Mouse (Mus musculus): ENCODE measurements around the gene Magi1. TPM values are rescaled to one million over a fixed set of nuclear protein-coding genes. Genes with fewer than 3 reads are reported as not detected.

Magi1 gene
- polyA plus RNA-seq, 1 experiment, result 1.3 TPM

DNA sequence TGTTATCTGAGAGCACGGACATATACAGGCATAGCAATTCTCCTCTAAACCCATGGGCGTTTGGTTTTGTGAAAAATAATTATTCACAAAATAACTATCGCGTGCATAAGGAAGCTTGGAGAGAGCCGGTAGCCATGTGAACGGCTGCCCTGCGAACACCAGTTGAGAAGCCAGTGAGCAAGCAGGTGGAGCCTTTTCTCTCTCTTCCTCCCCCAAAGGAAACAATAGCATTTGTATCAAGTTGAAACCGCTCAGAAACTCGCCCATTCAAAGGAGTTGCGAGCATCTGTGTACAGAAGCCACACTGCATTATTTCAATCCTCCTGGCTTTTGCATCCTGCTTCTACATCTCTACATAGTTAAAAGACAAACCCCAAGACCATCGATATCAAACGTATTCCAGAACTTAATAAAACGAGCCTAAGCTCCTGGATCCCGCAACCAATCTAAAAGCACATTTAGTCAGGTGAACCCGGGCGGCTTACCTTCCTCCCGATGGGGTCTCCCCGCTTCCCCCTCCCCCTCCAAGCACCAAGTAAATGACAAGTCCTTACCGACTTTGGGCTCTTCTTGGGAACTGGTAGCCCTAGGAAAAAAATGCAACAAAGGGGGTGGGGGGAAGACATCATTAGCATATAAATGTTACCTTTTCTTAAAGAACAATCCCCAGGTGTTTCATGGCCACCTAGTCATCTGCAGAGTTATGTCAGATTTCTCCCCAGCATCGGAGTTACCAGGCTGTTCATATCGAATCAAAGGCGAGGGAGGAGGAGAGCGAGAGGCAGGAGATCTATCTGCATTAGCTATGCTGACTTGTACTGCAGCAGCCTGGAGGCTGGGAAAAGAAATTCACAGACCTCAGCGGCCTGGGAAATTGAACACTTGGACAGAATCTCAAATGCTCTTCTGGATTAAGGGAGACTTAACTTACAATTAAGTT is 566.8 kb downstream of the Magi1 start:
- Histone ChIP-seq H3K4me3 (replicated peaks; ENCODE audit: control insufficient read depth, low read depth, low read length) (no peak overlapping the region), H3K4me1 (ENCODE audit: control insufficient read depth, insufficient read depth, low read length) (no peaks in the 10 kb centered on the region), H3K27ac (ENCODE audit: control insufficient read depth, insufficient read depth, low read depth, low read length, poor library complexity) (no peak overlapping the region)
- 5% methylated on average over 24 of the region's 24 CpGs for WGBS
- TF ChIP-seq CTCF (IDR thresholded peaks at IDR 0.05; ENCODE audit: control insufficient read depth, insufficient read depth, low read length) (no peak), POLR2A (IDR thresholded peaks at IDR 0.05; ENCODE audit: borderline replicate concordance, control insufficient read depth, low read depth, low read length) (no peak)

DNA sequence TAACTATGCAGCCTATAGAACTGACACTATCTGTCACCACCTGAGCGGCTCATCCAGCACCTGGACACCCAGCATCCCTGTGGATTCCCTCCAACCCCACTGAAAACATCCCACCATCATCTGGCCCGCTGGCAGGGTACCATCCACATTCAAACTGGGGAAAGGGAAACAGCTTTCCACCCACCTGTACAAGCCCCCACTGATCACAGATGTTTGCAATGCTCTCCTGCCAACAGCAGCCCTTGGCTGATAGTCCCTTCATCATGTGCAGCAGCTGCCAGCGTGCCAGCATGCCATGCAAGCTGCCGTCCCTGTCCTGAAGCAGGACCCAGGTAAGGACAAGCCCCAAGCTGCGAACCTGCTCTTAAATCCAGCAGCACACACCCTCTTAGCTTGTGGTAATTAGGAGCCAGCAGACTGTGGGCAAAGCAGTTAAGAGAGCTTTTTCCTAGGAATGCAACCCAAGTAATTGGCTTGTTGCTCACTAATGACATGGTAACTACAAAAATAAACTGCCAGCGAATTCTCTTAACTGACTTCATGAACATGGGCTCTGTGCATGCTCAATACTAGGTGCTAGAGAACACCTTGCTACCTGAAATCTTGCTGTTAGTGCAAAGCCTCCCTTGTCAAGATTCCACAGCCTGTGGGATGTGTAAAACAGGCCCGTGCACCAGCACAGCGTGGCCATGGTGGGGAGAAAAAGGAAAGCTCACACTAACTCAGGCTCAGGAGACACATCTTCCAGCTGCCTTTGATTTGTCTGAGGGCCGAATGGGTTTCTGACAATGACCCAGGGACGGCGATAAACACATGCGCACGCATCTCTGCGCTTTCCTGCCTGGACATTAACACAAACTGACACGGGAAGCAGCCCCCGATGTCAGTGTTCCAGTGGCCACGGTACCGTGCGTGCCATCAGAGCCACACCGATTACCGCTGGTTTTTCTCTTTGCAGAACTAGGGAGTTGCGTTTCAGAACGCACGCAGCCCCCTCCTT is 568.2 kb downstream of the Magi1 start:
- H3K4me3 ChIP-seq (replicated peaks; ENCODE audit: control insufficient read depth, low read depth, low read length), result no peak overlapping the region
- TF ChIP-seq CTCF (IDR thresholded peaks at IDR 0.05; ENCODE audit: control insufficient read depth, insufficient read depth, low read length), result no peak
- no peak for TF ChIP-seq POLR2A (IDR thresholded peaks at IDR 0.05; ENCODE audit: borderline replicate concordance, control insufficient read depth, low read depth, low read length)
- WGBS, result 33% methylated on average over 24 of the region's 24 CpGs
- no peak overlapping the region for H3K27ac ChIP-seq (ENCODE audit: control insufficient read depth, insufficient read depth, low read depth, low read length, poor library complexity)
- H3K4me1 ChIP-seq (ENCODE audit: control insufficient read depth, insufficient read depth, low read length), result no peaks in the 10 kb centered on the region

DNA sequence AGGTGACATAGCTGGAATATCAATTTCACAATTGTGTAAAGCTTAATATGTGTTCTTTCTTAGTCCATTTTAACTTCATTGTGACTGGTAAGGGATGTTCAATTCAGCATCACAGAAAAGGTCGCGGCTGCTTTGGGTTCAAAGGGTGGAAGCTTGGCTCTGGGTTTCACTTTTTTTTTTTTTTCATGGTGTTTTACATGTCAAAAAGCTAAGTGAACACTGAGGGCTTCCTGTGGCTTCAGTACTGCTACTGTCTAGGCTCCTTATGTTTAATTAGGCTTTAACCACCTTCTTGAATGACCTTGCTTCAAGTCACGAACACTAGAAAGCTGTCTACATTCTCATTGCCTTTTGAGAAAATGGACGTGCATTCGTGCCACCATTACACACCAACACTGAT is 579.4 kb downstream of the Magi1 start:
- no peaks in the 10 kb centered on the region for H3K4me1 ChIP-seq (ENCODE audit: control insufficient read depth, insufficient read depth, low read length)
- no peak overlapping the region for H3K27ac ChIP-seq (ENCODE audit: control insufficient read depth, insufficient read depth, low read depth, low read length, poor library complexity)
- 85% methylated on average over 5 of the region's 5 CpGs for WGBS
- no peak overlapping the region for H3K4me3 ChIP-seq (replicated peaks; ENCODE audit: control insufficient read depth, low read depth, low read length)
- TF ChIP-seq POLR2A (IDR thresholded peaks at IDR 0.05; ENCODE audit: borderline replicate concordance, control insufficient read depth, low read depth, low read length) (no peak), CTCF (IDR thresholded peaks at IDR 0.05; ENCODE audit: control insufficient read depth, insufficient read depth, low read length) (no peak)

DNA sequence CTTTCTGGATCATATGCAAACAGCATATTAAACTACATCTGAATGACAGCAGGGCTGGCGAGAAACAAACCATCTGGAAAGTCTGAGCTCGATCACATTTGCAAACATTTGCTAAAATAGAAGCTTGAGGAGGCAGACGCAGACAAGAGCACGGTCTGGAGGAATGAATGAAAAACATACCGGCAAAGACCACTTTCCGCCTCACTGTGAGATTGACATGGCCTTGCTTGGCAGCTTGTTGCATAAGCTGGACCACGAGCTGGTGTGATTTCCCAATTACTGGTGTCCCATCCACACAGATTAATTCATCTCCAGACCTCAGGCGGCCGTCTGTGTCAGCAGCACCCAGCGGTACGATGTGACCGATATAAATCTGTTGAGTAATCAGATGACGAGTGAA is 584.3 kb downstream of the Magi1 start:
- WGBS, result 65% methylated on average over 13 of the region's 13 CpGs
- H3K4me1 ChIP-seq (ENCODE audit: control insufficient read depth, insufficient read depth, low read length), result no peaks in the 10 kb centered on the region
- no peak for TF ChIP-seq POLR2A (IDR thresholded peaks at IDR 0.05; ENCODE audit: borderline replicate concordance, control insufficient read depth, low read depth, low read length)
- no peak for TF ChIP-seq CTCF (IDR thresholded peaks at IDR 0.05; ENCODE audit: control insufficient read depth, insufficient read depth, low read length)
- no peak overlapping the region for H3K4me3 ChIP-seq (replicated peaks; ENCODE audit: control insufficient read depth, low read depth, low read length)
- H3K27ac ChIP-seq (ENCODE audit: control insufficient read depth, insufficient read depth, low read depth, low read length, poor library complexity), result no peak overlapping the region

DNA sequence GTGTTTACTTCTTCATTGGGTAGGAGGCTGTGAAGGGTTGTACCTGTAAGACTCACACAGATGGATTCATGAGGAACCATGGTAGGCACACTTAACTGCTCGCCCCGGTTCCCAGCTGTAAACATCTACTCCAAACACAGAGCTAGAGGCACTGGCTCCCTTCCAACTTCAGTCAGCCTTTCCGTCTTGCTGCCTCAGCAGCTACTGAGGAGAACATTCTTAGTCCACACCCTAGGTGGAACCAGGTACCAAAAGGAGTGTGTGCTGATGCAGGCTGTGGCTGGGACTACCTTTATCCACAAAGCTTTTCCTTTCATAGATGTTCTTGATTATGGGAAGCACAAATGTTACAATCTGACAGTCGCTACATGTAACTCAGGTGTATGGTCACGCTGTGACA is 585.8 kb downstream of the Magi1 start:
- TF ChIP-seq CTCF (IDR thresholded peaks at IDR 0.05; ENCODE audit: control insufficient read depth, insufficient read depth, low read length) (no peak), POLR2A (IDR thresholded peaks at IDR 0.05; ENCODE audit: borderline replicate concordance, control insufficient read depth, low read depth, low read length) (no peak)
- Histone ChIP-seq H3K4me1 (ENCODE audit: control insufficient read depth, insufficient read depth, low read length) (no peaks in the 10 kb centered on the region), H3K27ac (ENCODE audit: control insufficient read depth, insufficient read depth, low read depth, low read length, poor library complexity) (no peak overlapping the region), H3K4me3 (replicated peaks; ENCODE audit: control insufficient read depth, low read depth, low read length) (no peak overlapping the region)
- 67% methylated on average over 5 of the region's 5 CpGs for WGBS

DNA sequence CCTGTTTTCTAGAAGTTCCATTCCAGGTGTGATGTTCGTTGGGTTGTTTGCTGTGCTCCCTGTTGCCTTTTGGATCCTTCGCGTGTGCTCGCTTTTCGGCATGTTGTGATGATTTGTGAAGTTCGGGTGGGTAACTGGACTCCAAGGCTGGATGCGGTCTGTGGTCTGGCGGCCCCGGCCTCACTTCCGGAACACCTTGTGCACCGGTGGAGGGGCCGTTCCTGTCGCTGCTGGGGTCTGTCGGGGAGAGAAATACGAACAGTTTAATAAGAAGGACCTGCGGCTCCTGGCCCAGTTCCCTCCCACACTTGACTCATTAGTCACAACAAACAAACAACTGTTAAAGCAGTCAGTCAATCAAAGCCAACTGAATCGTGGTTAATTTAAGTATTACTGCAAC is 605.0 kb downstream of the Magi1 start:
- Histone ChIP-seq H3K4me1 (ENCODE audit: control insufficient read depth, insufficient read depth, low read length) (no peaks in the 10 kb centered on the region), H3K4me3 (replicated peaks; ENCODE audit: control insufficient read depth, low read depth, low read length) (no peak overlapping the region), H3K27ac (ENCODE audit: control insufficient read depth, insufficient read depth, low read depth, low read length, poor library complexity) (no peak overlapping the region)
- no peak for TF ChIP-seq POLR2A (IDR thresholded peaks at IDR 0.05; ENCODE audit: borderline replicate concordance, control insufficient read depth, low read depth, low read length)
- no peak for TF ChIP-seq CTCF (IDR thresholded peaks at IDR 0.05; ENCODE audit: control insufficient read depth, insufficient read depth, low read length)
- WGBS, result 71% methylated on average over 17 of the region's 17 CpGs

DNA sequence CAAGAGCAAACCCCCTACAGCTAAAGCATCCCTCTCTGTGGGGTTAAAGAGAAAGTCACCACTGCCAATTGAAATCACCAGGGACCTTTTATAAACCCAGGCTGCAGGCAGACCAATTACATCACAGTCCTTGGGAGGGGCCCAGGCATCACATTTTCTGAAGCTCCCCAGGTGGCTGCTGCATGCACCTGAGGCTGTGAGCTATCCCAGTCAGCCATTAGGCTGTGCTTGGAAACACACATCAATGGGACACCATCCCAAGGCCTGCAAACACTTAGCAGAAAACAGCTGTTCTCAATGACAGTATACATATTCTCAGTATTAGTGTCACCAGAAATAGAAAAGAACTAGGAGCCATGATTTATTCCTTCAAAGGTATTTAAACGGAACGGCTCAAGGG is 617.0 kb downstream of the Magi1 start:
- H3K4me3 ChIP-seq (replicated peaks; ENCODE audit: control insufficient read depth, low read depth, low read length), result no peak overlapping the region
- TF ChIP-seq POLR2A (IDR thresholded peaks at IDR 0.05; ENCODE audit: borderline replicate concordance, control insufficient read depth, low read depth, low read length) (no peak), CTCF (IDR thresholded peaks at IDR 0.05; ENCODE audit: control insufficient read depth, insufficient read depth, low read length) (no peak)
- H3K4me1 ChIP-seq (ENCODE audit: control insufficient read depth, insufficient read depth, low read length), result no peaks in the 10 kb centered on the region
- 75% methylated on average over 2 of the region's 2 CpGs for WGBS
- no peak overlapping the region for H3K27ac ChIP-seq (ENCODE audit: control insufficient read depth, insufficient read depth, low read depth, low read length, poor library complexity)

Data from bone marrow, adult 2 months (tissue).